Mouse (Mus musculus): ENCODE measurements around the gene Gm26992. TPM values are rescaled to one million over a fixed set of nuclear protein-coding genes. Genes with fewer than 3 reads are reported as not detected.

Gm26992 gene
- polyA plus RNA-seq (2015; fragmentation: Nextera tagmentation; extraction: Ambion mirVana) = not detected in 2 replicates

DNA sequence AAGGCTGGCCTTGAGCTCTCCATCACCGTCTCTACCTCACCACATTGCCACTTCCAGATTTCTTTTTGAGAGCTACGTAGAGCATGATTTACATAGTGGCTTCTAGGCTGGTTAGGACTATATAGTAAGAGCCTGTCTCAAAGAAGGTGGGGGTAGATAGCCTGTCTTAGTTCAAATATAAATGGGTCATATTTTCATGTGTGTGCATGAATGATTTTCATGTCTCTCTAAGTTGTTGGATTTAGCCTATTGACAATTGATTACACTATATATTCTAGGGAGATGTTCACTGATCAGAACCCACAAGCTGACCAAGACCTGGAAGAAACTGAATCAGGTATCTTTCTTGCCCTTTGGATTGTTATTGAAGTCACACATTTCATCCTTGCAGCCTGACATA lies at the start of gene Gm26992:
TSS of gene Gm26992 (plus strand) at position 301 of the 400 bp plus-strand sequence.
- 95% methylated on average over 2 of the region's 2 CpGs for WGBS
- Histone ChIP-seq H3K4me2 (ENCODE audit: low read length) (no peak within 1 kb of the TSS), H3K9me3 (ENCODE audit: control insufficient read depth, low read length) (no peaks in the 10 kb centered on the region), H3K9ac (replicated peaks; ENCODE audit: low read depth, low read length) (no peak within 1 kb of the TSS), H3K4me1 (replicated peaks; ENCODE audit: control insufficient read depth, insufficient read depth, low read length) (no peaks in the 10 kb centered on the region), H3K4me3 (replicated peaks; ENCODE audit: low read length) (no peak within 1 kb of the TSS), H3K36me3 (ENCODE audit: control insufficient read depth, insufficient read depth) (no peaks in the 10 kb centered on the region), H3K27ac (ENCODE audit: low read length) (no peak within 1 kb of the TSS), H3K27me3 (replicated peaks; ENCODE audit: control insufficient read depth, insufficient read depth, low read length) (peaks cover 4% of the 10 kb centered on the region; the same call in 1 of the 2 replicates)
- no peak for ATAC-seq

DNA sequence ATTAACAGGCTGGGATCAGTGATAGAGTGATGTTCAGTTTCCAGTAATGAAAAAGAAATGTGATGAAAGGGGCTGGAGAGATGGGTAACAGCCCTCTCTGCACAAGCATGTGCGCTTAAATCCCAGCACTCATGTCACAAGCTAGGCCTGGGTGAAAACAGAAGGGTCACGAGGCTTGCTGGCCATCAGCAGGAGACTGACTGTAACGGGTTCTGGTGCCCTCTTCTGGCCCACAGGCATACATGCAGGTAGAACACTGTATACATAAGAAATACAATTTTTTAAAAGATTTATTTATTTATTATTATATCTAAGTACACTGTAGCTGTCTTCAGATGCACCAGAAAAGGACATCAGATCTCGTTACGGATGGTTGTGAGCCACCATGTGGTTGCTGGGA lies 47.6 kb upstream of the Gm26992 start:
- no peak for ATAC-seq
- Histone ChIP-seq H3K9ac (replicated peaks; ENCODE audit: low read depth, low read length) (no peak overlapping the region), H3K9me3 (ENCODE audit: control insufficient read depth, low read length) (no peaks in the 10 kb centered on the region), H3K4me2 (ENCODE audit: low read length) (no peak overlapping the region), H3K4me1 (replicated peaks; ENCODE audit: control insufficient read depth, insufficient read depth, low read length) (no peaks in the 10 kb centered on the region), H3K4me3 (replicated peaks; ENCODE audit: low read length) (no peak overlapping the region), H3K27ac (ENCODE audit: low read length) (no peak overlapping the region), H3K36me3 (ENCODE audit: control insufficient read depth, insufficient read depth) (no peaks in the 10 kb centered on the region), H3K27me3 (replicated peaks; ENCODE audit: control insufficient read depth, insufficient read depth, low read length) (no peaks in the 10 kb centered on the region; the same call in 1 of the 2 replicates)
- WGBS = 64% methylated on average over 5 of the region's 5 CpGs

DNA sequence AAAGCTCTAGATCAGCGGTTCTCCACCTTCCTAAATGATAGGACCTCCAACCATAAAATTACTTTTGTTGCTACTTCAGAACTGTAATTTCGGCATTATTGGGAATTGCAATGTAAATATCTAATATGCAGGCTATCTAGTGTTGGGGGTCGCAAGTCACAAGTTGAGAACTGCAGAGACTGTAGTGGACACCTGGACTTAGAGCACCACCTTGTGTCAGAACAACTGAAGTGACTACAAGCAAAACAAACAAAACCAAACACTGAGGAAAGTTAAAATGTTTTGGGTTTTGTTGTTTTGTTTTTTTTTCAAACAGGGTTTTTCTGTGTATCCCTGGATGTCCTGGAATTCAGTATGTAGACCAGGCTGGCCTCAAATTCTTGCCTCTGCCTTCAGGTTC lies 37.3 kb upstream of the Gm26992 start:
- 78% methylated on average over 3 of the region's 3 CpGs for WGBS
- H3K27me3 ChIP-seq (replicated peaks; ENCODE audit: control insufficient read depth, insufficient read depth, low read length) = peaks cover 3% of the 10 kb centered on the region; the same call in 1 of the 2 replicates
- no peak for ATAC-seq

DNA sequence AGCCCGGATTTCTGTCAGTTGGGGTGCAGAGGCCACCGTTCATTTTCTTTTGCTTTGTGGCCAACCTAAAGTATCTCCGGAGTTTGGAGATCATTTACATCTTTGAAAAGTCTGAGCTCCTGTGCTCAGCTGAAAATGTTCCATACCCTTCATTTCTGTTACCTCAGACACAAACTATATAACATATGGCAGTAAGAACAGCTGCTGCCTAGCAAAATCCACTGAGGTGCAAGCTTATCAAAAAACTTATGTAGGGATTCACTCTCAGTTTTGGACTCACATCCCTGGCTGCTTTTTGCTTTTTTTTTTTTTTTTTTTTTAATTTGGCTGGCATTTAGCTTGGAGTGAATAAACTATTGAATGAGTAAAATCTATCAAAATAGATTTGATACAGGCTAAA lies 33.7 kb upstream of the Gm26992 start:
- Histone ChIP-seq H3K4me3 (replicated peaks; ENCODE audit: low read length) (no peak overlapping the region), H3K9me3 (ENCODE audit: control insufficient read depth, low read length) (no peaks in the 10 kb centered on the region), H3K27ac (ENCODE audit: low read length) (no peak overlapping the region), H3K4me2 (ENCODE audit: low read length) (no peak overlapping the region), H3K9ac (replicated peaks; ENCODE audit: low read depth, low read length) (no peak overlapping the region), H3K36me3 (ENCODE audit: control insufficient read depth, insufficient read depth) (no peaks in the 10 kb centered on the region), H3K4me1 (replicated peaks; ENCODE audit: control insufficient read depth, insufficient read depth, low read length) (no peaks in the 10 kb centered on the region), H3K27me3 (replicated peaks; ENCODE audit: control insufficient read depth, insufficient read depth, low read length) (peaks cover 3% of the 10 kb centered on the region; the same call in 1 of the 2 replicates)
- no peak for ATAC-seq
- 82% methylated on average over 3 of the region's 3 CpGs for WGBS

More for the DNA sequence above, 37.3 kb upstream of the Gm26992 start:
- no peak overlapping the region for H3K9ac ChIP-seq (replicated peaks; ENCODE audit: low read depth, low read length)
- H3K4me1 ChIP-seq (replicated peaks; ENCODE audit: control insufficient read depth, insufficient read depth, low read length) = no peaks in the 10 kb centered on the region
- no peak overlapping the region for H3K4me2 ChIP-seq (ENCODE audit: low read length)
- H3K36me3 ChIP-seq (ENCODE audit: control insufficient read depth, insufficient read depth) = no peaks in the 10 kb centered on the region
- H3K9me3 ChIP-seq (ENCODE audit: control insufficient read depth, low read length) = no peaks in the 10 kb centered on the region
- no peak overlapping the region for H3K4me3 ChIP-seq (replicated peaks; ENCODE audit: low read length)
- H3K27ac ChIP-seq (ENCODE audit: low read length) = no peak overlapping the region

DNA sequence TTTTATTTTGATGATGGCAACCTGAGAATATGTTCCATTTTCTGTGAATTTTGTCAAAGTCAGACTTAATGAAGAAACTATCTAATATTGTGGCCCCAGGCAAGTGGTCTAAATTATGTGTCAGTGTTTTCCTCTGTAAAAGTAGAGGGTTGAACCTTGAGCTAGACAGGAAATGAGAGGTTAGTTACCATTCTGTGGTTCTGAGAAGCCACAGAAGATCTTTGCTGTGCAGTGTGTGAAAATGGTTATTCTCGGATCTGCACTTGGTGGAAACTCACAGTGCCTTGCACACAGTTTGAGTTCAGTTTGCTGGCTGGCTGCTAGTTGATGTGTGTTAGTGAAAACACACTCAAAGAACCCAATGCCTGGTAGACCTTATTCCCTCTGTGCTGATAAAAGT lies 28.0 kb upstream of the Gm26992 start:
- no peak overlapping the region for H3K27ac ChIP-seq (ENCODE audit: low read length)
- no peak overlapping the region for H3K9ac ChIP-seq (replicated peaks; ENCODE audit: low read depth, low read length)
- H3K4me1 ChIP-seq (replicated peaks; ENCODE audit: control insufficient read depth, insufficient read depth, low read length) = no peaks in the 10 kb centered on the region
- 0 out of 2 replicates have a peak, but pooled peaks cover 2% of the 10 kb centered on the region for H3K36me3 ChIP-seq (ENCODE audit: control insufficient read depth, insufficient read depth)
- WGBS = 86% methylated on average over 1 of the region's 1 CpGs
- no peak overlapping the region for H3K4me3 ChIP-seq (replicated peaks; ENCODE audit: low read length)
- H3K4me2 ChIP-seq (ENCODE audit: low read length) = no peak overlapping the region
- no peak for ATAC-seq
- no peaks in the 10 kb centered on the region for H3K9me3 ChIP-seq (ENCODE audit: control insufficient read depth, low read length)
- H3K27me3 ChIP-seq (replicated peaks; ENCODE audit: control insufficient read depth, insufficient read depth, low read length) = peaks cover 12% of the 10 kb centered on the region; the same call in 1 of the 2 replicates

DNA sequence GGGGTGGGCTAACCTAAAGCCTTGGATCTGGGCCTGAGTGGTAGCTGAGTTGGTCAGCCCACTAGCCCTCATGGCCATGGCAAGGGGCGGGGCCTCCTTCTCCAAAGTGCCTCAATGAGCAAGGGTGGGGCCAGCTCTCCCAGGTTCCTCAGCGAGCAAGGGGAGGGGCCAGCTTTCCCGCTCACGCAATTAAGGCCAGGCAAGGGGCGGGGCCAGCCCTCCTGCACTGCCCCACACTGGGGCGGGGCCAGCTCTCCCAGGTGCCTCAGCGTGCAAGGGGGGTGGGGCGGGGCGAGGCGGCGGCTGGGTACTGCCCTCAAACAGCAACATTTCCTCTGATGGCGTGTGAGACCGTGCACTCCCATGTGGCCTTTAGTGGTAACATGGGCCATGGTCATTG lies 16.8 kb upstream of the Gm26992 start:
- Histone ChIP-seq H3K36me3 (ENCODE audit: control insufficient read depth, insufficient read depth) (no peaks in the 10 kb centered on the region), H3K4me2 (ENCODE audit: low read length) (no peak overlapping the region), H3K9me3 (ENCODE audit: control insufficient read depth, low read length) (no peaks in the 10 kb centered on the region), H3K27ac (ENCODE audit: low read length) (no peak overlapping the region), H3K4me1 (replicated peaks; ENCODE audit: control insufficient read depth, insufficient read depth, low read length) (no peaks in the 10 kb centered on the region), H3K9ac (replicated peaks; ENCODE audit: low read depth, low read length) (no peak overlapping the region), H3K27me3 (replicated peaks; ENCODE audit: control insufficient read depth, insufficient read depth, low read length) (peaks cover 10% of the 10 kb centered on the region; the same call in 1 of the 2 replicates), H3K4me3 (replicated peaks; ENCODE audit: low read length) (no peak overlapping the region)
- WGBS = 46% methylated on average over 10 of the region's 13 CpGs
- no peak for ATAC-seq

DNA sequence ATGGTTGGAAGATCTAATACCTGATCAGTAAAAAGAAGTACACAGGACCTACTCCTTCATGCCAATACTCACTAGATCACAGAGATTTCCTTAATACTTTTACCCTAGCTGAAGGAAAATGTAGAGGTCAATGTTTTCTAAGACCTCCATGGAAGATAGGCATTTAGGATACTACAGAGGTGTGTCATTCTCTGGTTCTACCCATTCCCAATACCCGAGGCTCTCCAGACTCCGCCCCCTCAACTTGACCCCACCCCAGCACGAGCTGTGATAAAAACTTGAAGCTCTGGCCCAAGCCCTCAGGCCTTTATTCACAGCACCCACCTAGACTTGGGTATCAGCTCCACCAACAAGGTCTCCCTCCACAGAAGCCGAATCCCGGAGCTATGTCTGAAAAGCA lies 7.6 kb upstream of the Gm26992 start, which contains the start of gene Tsx:
TSS of gene Tsx (plus strand) at position 301 of the 400 bp plus-strand sequence.
- Histone ChIP-seq H3K36me3 (ENCODE audit: control insufficient read depth, insufficient read depth) (no peaks in the 10 kb centered on the region), H3K4me1 (replicated peaks; ENCODE audit: control insufficient read depth, insufficient read depth, low read length) (no peaks in the 10 kb centered on the region), H3K27me3 (replicated peaks; ENCODE audit: control insufficient read depth, insufficient read depth, low read length) (peaks cover 10% of the 10 kb centered on the region; the same call in 1 of the 2 replicates), H3K9me3 (ENCODE audit: control insufficient read depth, low read length) (no peaks in the 10 kb centered on the region), H3K4me2 (ENCODE audit: low read length) (no peak within 1 kb of the TSS), H3K4me3 (replicated peaks; ENCODE audit: low read length) (no peak within 1 kb of the TSS), H3K27ac (ENCODE audit: low read length) (no peak within 1 kb of the TSS), H3K9ac (replicated peaks; ENCODE audit: low read depth, low read length) (no peak within 1 kb of the TSS)
- 88% methylated on average over 5 of the region's 5 CpGs for WGBS
- ATAC-seq = no peak

DNA sequence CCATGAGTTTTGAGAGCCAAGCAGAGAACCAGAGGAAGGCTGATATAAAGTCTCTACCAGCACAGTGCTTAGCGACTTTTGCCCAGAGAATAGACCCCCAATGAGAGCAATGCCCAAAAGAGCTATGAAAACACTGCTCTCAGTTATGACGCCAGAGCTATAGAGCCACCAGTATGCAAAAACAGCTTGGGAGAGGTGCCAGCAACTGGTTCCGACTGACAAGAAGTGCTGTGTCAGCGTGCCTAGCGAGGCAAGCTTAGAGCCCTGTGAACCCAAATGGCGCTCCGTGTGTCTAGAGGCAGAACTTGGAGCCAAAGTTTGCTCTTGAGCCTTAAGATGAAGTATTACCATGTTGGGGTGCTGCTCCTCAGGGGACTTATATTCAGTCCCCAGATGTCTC lies 5.9 kb downstream of the Gm26992 start:
- H3K9me3 ChIP-seq (ENCODE audit: control insufficient read depth, low read length) = no peaks in the 10 kb centered on the region
- H3K4me2 ChIP-seq (ENCODE audit: low read length) = no peak overlapping the region
- no peak overlapping the region for H3K27ac ChIP-seq (ENCODE audit: low read length)
- H3K9ac ChIP-seq (replicated peaks; ENCODE audit: low read depth, low read length) = no peak overlapping the region
- no peaks in the 10 kb centered on the region for H3K4me1 ChIP-seq (replicated peaks; ENCODE audit: control insufficient read depth, insufficient read depth, low read length)
- H3K4me3 ChIP-seq (replicated peaks; ENCODE audit: low read length) = no peak overlapping the region
- no peak for ATAC-seq
- no peaks in the 10 kb centered on the region for H3K36me3 ChIP-seq (ENCODE audit: control insufficient read depth, insufficient read depth)
- 74% methylated on average over 7 of the region's 7 CpGs for WGBS
- H3K27me3 ChIP-seq (replicated peaks; ENCODE audit: control insufficient read depth, insufficient read depth, low read length) = peaks cover 9% of the 10 kb centered on the region; the same call in 1 of the 2 replicates

DNA sequence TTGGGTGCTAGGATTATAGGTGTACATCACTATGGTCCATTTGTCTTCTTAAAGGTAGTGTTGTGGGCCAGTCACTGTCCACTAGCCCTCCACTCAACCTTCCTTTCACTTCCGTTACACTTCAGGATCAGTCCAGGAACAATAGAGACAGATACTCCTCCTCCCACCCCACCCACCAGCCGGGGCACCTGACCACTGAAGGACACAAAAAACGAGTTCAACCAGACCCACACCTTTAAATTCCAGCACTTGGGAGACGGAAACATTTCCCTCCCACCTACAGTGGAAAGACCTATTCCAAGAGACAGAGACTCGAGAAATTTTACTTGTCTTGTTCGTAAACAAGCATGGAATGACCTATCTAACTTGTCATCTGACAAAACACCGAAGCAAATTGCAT lies 10.5 kb downstream of the Gm26992 start:
- H3K27ac ChIP-seq (ENCODE audit: low read length) = no peak overlapping the region
- H3K36me3 ChIP-seq (ENCODE audit: control insufficient read depth, insufficient read depth) = no peaks in the 10 kb centered on the region
- no peak overlapping the region for H3K4me3 ChIP-seq (replicated peaks; ENCODE audit: low read length)
- H3K27me3 ChIP-seq (replicated peaks; ENCODE audit: control insufficient read depth, insufficient read depth, low read length) = peaks cover 7% of the 10 kb centered on the region; the same call in 1 of the 2 replicates
- H3K9me3 ChIP-seq (ENCODE audit: control insufficient read depth, low read length) = no peaks in the 10 kb centered on the region
- no peak overlapping the region for H3K4me2 ChIP-seq (ENCODE audit: low read length)
- no peak overlapping the region for H3K9ac ChIP-seq (replicated peaks; ENCODE audit: low read depth, low read length)
- no peak for ATAC-seq
- H3K4me1 ChIP-seq (replicated peaks; ENCODE audit: control insufficient read depth, insufficient read depth, low read length) = no peaks in the 10 kb centered on the region
- 78% methylated on average over 7 of the region's 7 CpGs for WGBS

DNA sequence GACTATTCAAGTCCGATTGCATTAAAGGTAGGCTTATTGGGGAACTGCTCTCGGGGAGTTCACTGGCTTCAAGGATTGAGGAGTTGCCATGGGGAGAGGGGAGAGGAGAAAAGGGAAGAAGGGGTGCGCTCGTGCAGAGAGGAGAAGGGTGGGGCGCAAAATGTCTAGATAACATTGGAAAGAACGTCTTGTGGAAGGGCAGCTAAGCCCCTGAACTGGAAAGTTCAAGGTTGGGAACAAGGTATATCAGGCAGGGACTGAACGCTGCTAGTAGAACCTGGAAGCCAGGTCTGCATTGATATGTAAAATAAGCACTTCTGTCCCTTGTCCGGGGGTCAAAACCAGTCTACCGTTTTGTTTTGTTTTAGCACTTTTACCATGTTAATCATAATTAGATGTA lies 16.2 kb downstream of the Gm26992 start:
- Histone ChIP-seq H3K9me3 (ENCODE audit: control insufficient read depth, low read length) (no peaks in the 10 kb centered on the region), H3K9ac (replicated peaks; ENCODE audit: low read depth, low read length) (no peak overlapping the region), H3K27me3 (replicated peaks; ENCODE audit: control insufficient read depth, insufficient read depth, low read length) (peaks cover 19% of the 10 kb centered on the region; the same call in 1 of the 2 replicates), H3K36me3 (ENCODE audit: control insufficient read depth, insufficient read depth) (no peaks in the 10 kb centered on the region), H3K4me2 (ENCODE audit: low read length) (no peak overlapping the region), H3K27ac (ENCODE audit: low read length) (no peak overlapping the region), H3K4me1 (replicated peaks; ENCODE audit: control insufficient read depth, insufficient read depth, low read length) (no peaks in the 10 kb centered on the region), H3K4me3 (replicated peaks; ENCODE audit: low read length) (no peak overlapping the region)
- 16% methylated on average over 9 of the region's 9 CpGs for WGBS
- no peak for ATAC-seq

All from forebrain, embryonic 16.5 days (tissue).